Mouse (Mus musculus) neural tube, embryonic 14.5 days (tissue): Measurements from ENCODE around the gene Cacna1g. TPM values are rescaled to one million over a fixed set of nuclear protein-coding genes. Genes with fewer than 3 reads are reported as not detected.

Experiments used
- polyA plus RNA-seq: library from polyadenylated mRNA; unstranded; fragments of >200 nt; fragmentation: Nextera tagmentation; extraction: Ambion mirVana; gene quantifications from 2 replicates; pipeline ENCODE4 v1.2.1, GENCODE M21; 2014

Gene Cacna1g
- polyA plus RNA-seq, 1 experiment from 2014 or later, result 22.5 TPM

Other genes with a start within 250 kb of the Cacna1g start
- gene Wfikkn2, start 228.2 kb downstream of the Cacna1g start, polyA plus RNA-seq, result 0.24 and 1.8 TPM in 2 replicates
- 1.1 TPM in 1 of 2 replicates, not detected in the other for gene Gm21885, start 192.3 kb downstream of the Cacna1g start, polyA plus RNA-seq
- gene Luc7l3, start 152.2 kb downstream of the Cacna1g start, polyA plus RNA-seq, result 126 and 150 TPM in 2 replicates
- 15.7 and 16.2 TPM in 2 replicates for gene Ankrd40, start 146.2 kb downstream of the Cacna1g start, polyA plus RNA-seq
- gene Abcc3, start 81.2 kb downstream of the Cacna1g start, polyA plus RNA-seq, result 0.81 and 1.4 TPM in 2 replicates
- gene Spata20, start 12.0 kb upstream of the Cacna1g start, polyA plus RNA-seq, result 0.09 and 0.26 TPM in 2 replicates
- gene Epn3, start 25.8 kb upstream of the Cacna1g start, polyA plus RNA-seq, result 0.68 and 0.82 TPM in 2 replicates
- 1.7 and 2.0 TPM in 2 replicates for gene Mycbpap, start 47.5 kb upstream of the Cacna1g start, polyA plus RNA-seq
- gene Rsad1, start 75.1 kb upstream of the Cacna1g start, polyA plus RNA-seq, result 5.2 and 12.3 TPM in 2 replicates
- 0.15 and 0.35 TPM in 2 replicates for gene Chad, start 90.8 kb upstream of the Cacna1g start, polyA plus RNA-seq
- gene Acsf2, start 127.7 kb upstream of the Cacna1g start, polyA plus RNA-seq, result 2.0 and 2.2 TPM in 2 replicates
- gene Lrrc59, start 155.6 kb upstream of the Cacna1g start, polyA plus RNA-seq, result 116 and 159 TPM in 2 replicates
- 122 and 147 TPM in 2 replicates for gene Mrpl27, start 179.6 kb upstream of the Cacna1g start, polyA plus RNA-seq
- gene Eme1, start 179.8 kb upstream of the Cacna1g start, polyA plus RNA-seq, result 1.1 and 1.8 TPM in 2 replicates
- 11.6 and 13.6 TPM in 2 replicates for gene Xylt2, start 203.3 kb upstream of the Cacna1g start, polyA plus RNA-seq
- 0.21 TPM in 1 of 2 replicates, not detected in the other for gene Gm11541, start 230.3 kb upstream of the Cacna1g start, polyA plus RNA-seq